Mouse (Mus musculus) hindbrain, embryonic 16.5 days (tissue): ENCODE results near the gene Ss18l2. TPM values are rescaled to one million over a fixed set of nuclear protein-coding genes. Genes with fewer than 3 reads are reported as not detected.

Source experiments
- ATAC-seq: fragments of 200-750 bp; cut with Nextera tagmentation; 2 replicates; pipeline ENCODE4 v1.8.0; 2017; ENCODE audit warnings: moderate TSS enrichment, moderate library complexity
- H3K27ac ChIP-seq: fragments of 300-500 bp; sonication (generic); 2 replicates; pipeline ENCODE4 v1.5.1; 2014; ENCODE audit warnings: low read depth, mild to moderate bottlenecking, control low read depth, low read length, moderate library complexity
- H3K27me3 ChIP-seq: fragments of 300-500 bp; sonication (generic); replicated peaks from 2 replicates; pipeline ENCODE4 v1.6.1; 2014; ENCODE audit warnings: low read length; ENCODE audit not compliant: control insufficient read depth, insufficient read depth
- H3K36me3 ChIP-seq: fragments of 300-500 bp; sonication (generic); 2 replicates; pipeline ENCODE4 v1.6.1; 2014; ENCODE audit warnings: mild to moderate bottlenecking, low read length, moderate library complexity, mixed read lengths; ENCODE audit not compliant: control insufficient read depth, insufficient read depth
- H3K4me1 ChIP-seq: fragments of 300-500 bp; sonication (generic); 2 replicates; pipeline ENCODE4 v1.6.1; 2014; ENCODE audit warnings: low read depth, low read length; ENCODE audit not compliant: control insufficient read depth, insufficient read depth
- H3K4me2 ChIP-seq: fragments of 300-500 bp; sonication (generic); 2 replicates; pipeline ENCODE4 v1.6.1; 2014; ENCODE audit warnings: mild to moderate bottlenecking, low read length, control low read depth, moderate library complexity
- H3K4me3 ChIP-seq: fragments of 300-500 bp; sonication (generic); 2 replicates; pipeline ENCODE4 v1.5.1; 2014; ENCODE audit warnings: mild to moderate bottlenecking, low read length, control low read depth, moderate library complexity
- H3K9ac ChIP-seq: fragments of 300-500 bp; sonication (generic); 2 replicates; pipeline ENCODE4 v1.6.1; 2014; ENCODE audit warnings: low read depth, mild to moderate bottlenecking, control low read depth, low read length, moderate library complexity
- H3K9me3 ChIP-seq: fragments of 300-500 bp; sonication (generic); 2 replicates; pipeline ENCODE4 v1.6.1; 2014; ENCODE audit warnings: mild to moderate bottlenecking, low read length, moderate library complexity; ENCODE audit not compliant: control insufficient read depth
- WGBS: fragments of 180-500 bp; shearing (Covaris S2); extraction: QIAGEN DNeasy Blood & Tissue Kit; methylation state at CpG from one replicate; pipeline ENCODE4 v1.1.7; 2014; 5-methylcytosine and 5-hydroxymethylcytosine counted together
- polyA plus RNA-seq: library from polyadenylated mRNA; unstranded; fragments of >200 nt; fragmentation: Nextera tagmentation; extraction: Ambion mirVana; gene quantifications from 2 replicates; pipeline ENCODE4 v1.2.1, GENCODE M21; 2015

Gene Ss18l2
- polyA plus RNA-seq, 1 experiment from 2014 or later, result 184 TPM

GRCm38 (mm10) chr9:121761091-121761665 is 51.0 kb downstream of the Ss18l2 start:
- Histone ChIP-seq H3K9ac (peak overlapping the region; percentile 89), H3K36me3 (peaks cover 35% of the 10 kb centered on the region), H3K4me1 (peaks cover 30% of the 10 kb centered on the region), H3K27me3 (no peaks in the 10 kb centered on the region), H3K4me2 (peak overlapping the region; percentile 90), H3K4me3 (peak overlapping the region; percentile 83), H3K27ac (peak overlapping the region; percentile 90), H3K9me3 (no peaks in the 10 kb centered on the region)
- no peak for ATAC-seq
- 62% methylated on average over 10 of the region's 10 CpGs for WGBS

GRCm38 (mm10) chr9:121761787-121762186 is 51.7 kb downstream of the Ss18l2 start:
- no peak for ATAC-seq
- Histone ChIP-seq H3K4me1 (peaks cover 30% of the 10 kb centered on the region), H3K9me3 (no peaks in the 10 kb centered on the region), H3K36me3 (peaks cover 32% of the 10 kb centered on the region), H3K27me3 (no peaks in the 10 kb centered on the region), H3K27ac (no peak overlapping the region), H3K4me3 (no peak overlapping the region), H3K4me2 (no peak overlapping the region), H3K9ac (peak overlapping the region; percentile 8; the same call in 1 of the 2 replicates)
- 61% methylated on average over 8 of the region's 8 CpGs for WGBS

GRCm38 (mm10) chr9:121762248-121762647 is 52.1 kb downstream of the Ss18l2 start:
- no peak for ATAC-seq
- Histone ChIP-seq H3K9me3 (no peaks in the 10 kb centered on the region), H3K4me3 (no peak overlapping the region), H3K36me3 (peaks cover 32% of the 10 kb centered on the region), H3K27me3 (no peaks in the 10 kb centered on the region), H3K9ac (no peak overlapping the region), H3K27ac (no peak overlapping the region), H3K4me1 (peaks cover 30% of the 10 kb centered on the region), H3K4me2 (no peak overlapping the region)
- 84% methylated on average over 10 of the region's 10 CpGs for WGBS

GRCm38 (mm10) chr9:121762761-121763160 is 52.6 kb downstream of the Ss18l2 start:
- Histone ChIP-seq H3K27me3 (no peaks in the 10 kb centered on the region), H3K9me3 (no peaks in the 10 kb centered on the region), H3K9ac (no peak overlapping the region), H3K4me1 (peaks cover 29% of the 10 kb centered on the region), H3K4me3 (no peak overlapping the region), H3K27ac (no peak overlapping the region), H3K4me2 (no peak overlapping the region), H3K36me3 (peaks cover 37% of the 10 kb centered on the region)
- WGBS, result 79% methylated on average over 25 of the region's 25 CpGs
- ATAC-seq, result no peak

Other genes with a start within 250 kb of the Ss18l2 start
- gene Cck, start 214.6 kb upstream of the Ss18l2 start, polyA plus RNA-seq, result 70.4 and 88.3 TPM in 2 replicates
- gene Lyzl4, start 68.2 kb upstream of the Ss18l2 start, polyA plus RNA-seq, result 0.16 TPM in 1 of 2 replicates, not detected in the other
- gene Vipr1, start 67.6 kb upstream of the Ss18l2 start, polyA plus RNA-seq, result 0.49 and 0.80 TPM in 2 replicates
- 29.2 and 30.4 TPM in 2 replicates for gene Sec22c, start 4.8 kb upstream of the Ss18l2 start, polyA plus RNA-seq
- 43.2 and 44.4 TPM in 2 replicates for gene Nktr, start 8.8 kb downstream of the Ss18l2 start, polyA plus RNA-seq
- gene Zfp651, start 49.0 kb downstream of the Ss18l2 start, polyA plus RNA-seq, result 15.0 and 22.8 TPM in 2 replicates
- 1.9 and 3.3 TPM in 2 replicates for gene Klhl40, start 67.3 kb downstream of the Ss18l2 start, polyA plus RNA-seq
- 0.50 and 0.55 TPM in 2 replicates for gene Hhatl, start 82.2 kb downstream of the Ss18l2 start, polyA plus RNA-seq
- 2.8 and 3.6 TPM in 2 replicates for gene Ccdc13, start 129.1 kb downstream of the Ss18l2 start, polyA plus RNA-seq
- gene Higd1a, start 148.0 kb downstream of the Ss18l2 start, polyA plus RNA-seq, result 160 and 166 TPM in 2 replicates
- gene Ackr2, start 188.0 kb downstream of the Ss18l2 start, polyA plus RNA-seq, result 3.5 and 3.8 TPM in 2 replicates
- not detected in 2 replicates for gene Cyp8b1, start 206.0 kb downstream of the Ss18l2 start, polyA plus RNA-seq
- 2.9 and 3.1 TPM in 2 replicates for gene Fam198a, start 240.7 kb downstream of the Ss18l2 start, polyA plus RNA-seq